Mouse (Mus musculus) cerebellum, adult 2 months (tissue): ENCODE results near the gene Sp140. TPM values are rescaled to one million over a fixed set of nuclear protein-coding genes. Genes with fewer than 3 reads are reported as not detected.
A peak's percentile ranks its signal among the peaks of the same experiment; 100 is the strongest.
"Not testable (repeated sequence)": the region's sequence is repeated elsewhere in the genome, so short reads cannot be mapped to it uniquely, and the experiment has no call there.

Experiments
- DNase-seq, 2 experiments: peaks; one replicate each; pipeline ENCODE4 v3.0.0; 2021
- H3K27ac ChIP-seq: fragments of 200-500 bp; 2 replicates; pipeline ENCODE4 v1.5.1; 2012; ENCODE audit warnings: low read length, control low read depth, inconsistent platforms; ENCODE audit not compliant: insufficient read depth
- H3K27me3 ChIP-seq: fragments of 200-500 bp; 2 replicates; pipeline ENCODE4 v1.6.1; 2012; ENCODE audit warnings: inconsistent platforms, mild to moderate bottlenecking, low read length, moderate library complexity; ENCODE audit not compliant: control insufficient read depth, insufficient read depth
- H3K4me1 ChIP-seq: fragments of 200-500 bp; 2 replicates; pipeline ENCODE4 v1.6.1; 2011; ENCODE audit warnings: low read length; ENCODE audit not compliant: control insufficient read depth, insufficient read depth
- H3K4me3 ChIP-seq: fragments of 200-500 bp; replicated peaks from 2 replicates; pipeline ENCODE3; 2011; ENCODE audit warnings: mild to moderate bottlenecking, low read depth, low read length, control low read depth; ENCODE audit not compliant: insufficient read depth
- WGBS: fragments of 180-500 bp; shearing (Covaris S2); methylation state at CpG from one replicate; pipeline ENCODE4 v1.1.7; 2018; 5-methylcytosine and 5-hydroxymethylcytosine counted together
- polyA plus RNA-seq: library from polyadenylated mRNA; depleted of rRNA; stranded (reverse); fragments of >200 nt; gene quantifications from 2 replicates; pipeline ENCODE4 v1.2.3, GENCODE M21; 2012

Sp140 gene
- polyA plus RNA-seq, 1 experiment, result 0.85 TPM

DNA sequence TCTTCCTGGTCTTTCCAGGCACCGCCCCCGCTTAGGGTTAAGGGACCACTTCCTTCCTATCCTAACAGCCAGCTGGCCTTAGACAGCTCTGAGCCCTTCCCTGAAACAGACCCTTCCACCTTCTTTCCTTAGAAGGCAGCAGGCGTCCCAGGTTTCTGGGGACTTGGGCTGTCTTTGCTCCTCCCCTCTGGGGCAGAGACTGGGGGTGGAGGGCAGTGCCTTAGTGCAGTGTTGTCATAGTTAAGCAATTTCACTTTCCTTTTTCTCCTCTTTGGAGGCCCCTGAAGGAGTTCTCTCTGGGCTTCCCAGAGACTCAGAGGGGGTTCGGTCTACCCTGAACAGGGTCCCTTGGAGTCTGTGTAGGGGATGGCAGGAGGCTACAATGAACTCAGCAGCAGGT is 616 bp downstream of the Sp140 start:
- H3K27ac ChIP-seq, H3K27me3 ChIP-seq, DNase-seq, H3K4me1 ChIP-seq, H3K4me3 ChIP-seq: not testable (repeated sequence)
- WGBS, result 70% methylated on average over 4 of the region's 4 CpGs

GRCm38 (mm10) chr1:85604341-85604740 is 4.2 kb downstream of the Sp140 start:
- not testable (repeated sequence) for DNase-seq, H3K27me3 ChIP-seq, H3K4me1 ChIP-seq, H3K4me3 ChIP-seq, H3K27ac ChIP-seq
- WGBS, result no CpG with 5 or more reads among the region's 1 CpGs

- DNase-seq, H3K4me3 ChIP-seq, H3K27me3 ChIP-seq, H3K27ac ChIP-seq, H3K4me1 ChIP-seq: not testable (repeated sequence)
- WGBS, result 83% methylated on average over 4 of the region's 4 CpGs
Observed at GRCm38 (mm10) chr1:85608361-85608760, 8.2 kb downstream of the Sp140 start.

DNA sequence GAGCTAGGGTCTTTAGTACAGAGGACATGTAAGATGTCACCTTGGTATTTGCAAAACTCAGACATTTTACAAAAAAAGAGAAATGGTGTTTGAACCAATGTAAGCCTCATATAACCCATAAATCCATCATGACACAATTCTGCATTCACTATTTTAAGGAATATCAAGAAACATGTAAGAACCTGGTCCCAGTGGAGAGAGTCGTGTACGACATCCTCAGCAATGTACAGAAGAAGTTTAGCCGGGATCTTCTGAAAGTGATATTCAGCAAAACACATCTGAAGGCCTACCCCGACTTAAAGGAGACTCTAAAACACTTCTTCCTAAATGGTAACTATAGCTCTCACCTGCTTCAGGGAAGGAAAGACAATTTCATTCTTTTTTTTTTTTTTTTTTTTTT is 10.4 kb downstream of the Sp140 start:
- not testable (repeated sequence) for H3K4me3 ChIP-seq, H3K27ac ChIP-seq, DNase-seq, H3K27me3 ChIP-seq, H3K4me1 ChIP-seq
- no CpG with 5 or more reads among the region's 4 CpGs for WGBS

- H3K4me3 ChIP-seq, H3K27ac ChIP-seq, H3K27me3 ChIP-seq, DNase-seq, H3K4me1 ChIP-seq: not testable (repeated sequence)
- 94% methylated on average over 3 of the region's 3 CpGs for WGBS
Observed at GRCm38 (mm10) chr1:85615096-85615495, 14.9 kb downstream of the Sp140 start.

- H3K27ac ChIP-seq, H3K4me3 ChIP-seq, DNase-seq, H3K4me1 ChIP-seq, H3K27me3 ChIP-seq: not testable (repeated sequence)
- 49% methylated on average over 3 of the region's 3 CpGs for WGBS
Observed at GRCm38 (mm10) chr1:85615819-85616218, 15.6 kb downstream of the Sp140 start.

DNA sequence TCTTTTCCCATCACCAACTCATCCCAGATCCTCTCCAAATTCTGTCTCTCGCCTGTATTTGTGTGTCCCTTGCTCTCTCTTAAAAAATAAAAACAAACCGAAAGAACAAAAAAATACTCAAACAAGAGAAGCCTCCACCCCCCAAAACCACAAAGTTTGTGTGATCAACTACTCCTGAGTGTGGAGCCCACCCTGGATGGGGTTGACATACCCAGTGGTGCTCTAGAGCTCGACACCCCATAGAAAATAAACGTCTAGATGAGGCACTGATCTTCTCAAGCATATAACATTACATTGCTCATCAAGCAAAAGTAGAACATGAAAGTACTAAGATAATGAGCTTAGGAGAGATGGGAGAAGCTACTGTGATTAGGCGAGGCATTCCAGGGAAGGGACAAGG is 17.0 kb downstream of the Sp140 start:
- 52% methylated on average over 4 of the region's 5 CpGs for WGBS
- not testable (repeated sequence) for H3K4me1 ChIP-seq, H3K4me3 ChIP-seq, H3K27ac ChIP-seq, H3K27me3 ChIP-seq, DNase-seq

DNA sequence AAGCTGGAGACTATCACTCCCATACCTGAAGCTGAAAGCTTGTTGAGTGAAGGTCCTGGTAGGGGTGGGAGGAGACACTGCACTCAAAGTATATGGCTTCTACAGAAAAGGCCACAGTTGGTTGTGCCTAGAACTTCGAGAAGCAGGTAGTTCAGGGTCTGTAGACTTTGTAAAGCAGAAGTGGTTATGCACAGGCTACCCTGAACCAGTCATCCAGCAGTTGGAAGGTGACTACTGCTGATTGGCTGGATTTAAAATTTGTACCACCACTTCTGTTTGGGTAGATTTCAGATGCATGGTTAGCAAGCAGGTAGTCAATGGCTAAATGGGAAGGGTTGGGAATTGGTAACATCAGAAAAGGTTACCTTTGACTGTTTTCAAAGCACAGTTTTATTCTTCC is 18.5 kb downstream of the Sp140 start:
- H3K27ac ChIP-seq, DNase-seq, H3K27me3 ChIP-seq, H3K4me1 ChIP-seq, H3K4me3 ChIP-seq: not testable (repeated sequence)
- WGBS, result 27% methylated on average over 1 of the region's 1 CpGs

- not testable (repeated sequence) for H3K27me3 ChIP-seq, DNase-seq, H3K4me1 ChIP-seq, H3K4me3 ChIP-seq, H3K27ac ChIP-seq
- 53% methylated on average over 3 of the region's 3 CpGs for WGBS
Observed at GRCm38 (mm10) chr1:85636936-85637335, 36.8 kb downstream of the Sp140 start.

- not testable (repeated sequence) for DNase-seq, H3K27ac ChIP-seq, H3K27me3 ChIP-seq, H3K4me3 ChIP-seq, H3K4me1 ChIP-seq
- 75% methylated on average over 4 of the region's 4 CpGs for WGBS
Observed at GRCm38 (mm10) chr1:85638144-85638543, 38.0 kb downstream of the Sp140 start.

DNA sequence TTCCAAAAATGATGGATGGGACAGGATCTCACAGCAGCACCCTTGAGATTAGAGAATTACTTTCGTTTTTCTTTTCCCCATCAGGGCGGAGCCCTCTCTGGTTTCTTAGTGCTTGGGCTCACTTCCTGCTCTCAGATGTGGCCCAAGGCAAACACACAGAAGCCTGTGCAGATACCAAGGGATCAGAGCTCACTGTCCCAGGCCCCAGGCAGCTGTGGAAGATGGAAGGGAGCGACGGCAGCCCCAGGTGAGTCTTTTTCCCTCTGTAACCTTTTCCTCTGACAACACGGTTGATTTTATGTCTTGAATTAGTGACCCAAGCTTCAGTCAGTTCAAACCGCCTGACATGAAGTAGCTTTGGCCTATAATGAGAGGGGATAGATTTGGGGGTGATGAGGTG is 49.7 kb downstream of the Sp140 start, which contains the start of gene Sp100:
Gene Sp100 (plus strand): TSS at position 108 of the 400 bp plus-strand sequence.
- DNase-seq, H3K4me1 ChIP-seq, H3K4me3 ChIP-seq, H3K27ac ChIP-seq, H3K27me3 ChIP-seq: not testable (repeated sequence)
- 84% methylated on average over 6 of the region's 6 CpGs for WGBS

DNA sequence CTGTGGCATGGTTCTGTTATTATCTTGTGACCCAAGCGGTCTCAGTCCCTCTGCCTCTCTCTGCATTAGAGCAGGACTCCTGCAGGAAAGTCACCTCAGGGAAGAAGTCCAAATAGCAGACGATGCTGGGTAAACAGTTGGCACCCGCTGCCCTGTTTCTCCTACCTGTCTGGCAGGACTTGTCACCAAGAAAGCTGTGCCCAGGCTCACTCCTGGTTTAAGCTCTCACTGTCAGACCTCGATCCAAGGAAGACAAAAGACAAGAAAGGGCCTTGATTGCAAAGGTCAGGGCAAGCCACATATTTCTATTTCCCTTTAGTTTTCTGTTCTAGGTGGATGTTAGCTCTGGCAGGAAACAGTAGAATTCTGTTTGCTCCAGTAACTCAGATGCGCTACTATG is 50.3 kb downstream of the Sp140 start:
- not testable (repeated sequence) for DNase-seq, H3K27ac ChIP-seq
- 49% methylated on average over 4 of the region's 5 CpGs for WGBS

GRCm38 (mm10) chr1:85651770-85652275 is 51.6 kb downstream of the Sp140 start:
- not testable (repeated sequence) for H3K27ac ChIP-seq, H3K4me1 ChIP-seq, H3K27me3 ChIP-seq, H3K4me3 ChIP-seq
- WGBS, result 43% methylated on average over 13 of the region's 13 CpGs
- peak; percentile 10 to 13 for DNase-seq

More for the DNA sequence above, 50.3 kb downstream of the Sp140 start:
- H3K27me3 ChIP-seq, H3K4me1 ChIP-seq, H3K4me3 ChIP-seq: not testable (repeated sequence)
